In genomic region chr3:53789706-53790105, GRCm38 (mm10) we compare ENCODE assay signal across 25 mouse cellular contexts. TPM values are rescaled to one million over a fixed set of nuclear protein-coding genes. Genes with fewer than 3 reads are reported as not detected.
A peak's percentile ranks its signal among the peaks of the same experiment; 100 is the strongest.
DNase-seq lines count a peak whose midpoint lies in the region; ATAC-seq and TF ChIP-seq lines count a peak whose summit lies in the region.
"Had no signal": no experiment of that assay in that cellular context is flagged by ENCODE, and none has a peak within 500 bp of the region (broad histone marks: within the 10 kb centered on the region; RNA-seq: fewer than 3 reads in every experiment).

No protein-coding gene starts in this region.

- no peak for ATAC-seq in kidney, postnatal 0 days (replicated peaks; ENCODE audit: low FRiP score, low read depth)
- no peak for ATAC-seq in kidney, embryonic 14.5 days (ENCODE audit: low FRiP score, low TSS enrichment)
- ATAC-seq: hindbrain, postnatal 0 days; midbrain, embryonic 16.5 days had no signal

- no peak overlapping the region for H3K27ac ChIP-seq in kidney, postnatal 0 days
- no peak overlapping the region for H3K27ac ChIP-seq in kidney, embryonic 14.5 days (ENCODE audit: low read depth, low read length)
- H3K27ac ChIP-seq: embryonic facial prominence, embryonic 10.5 days; forebrain, embryonic 12.5 days; hindbrain, embryonic 10.5 days; hindbrain, postnatal 0 days; limb, embryonic 10.5 days; neural tube, embryonic 15.5 days had no signal

- no peak overlapping the region for H3K9ac ChIP-seq in kidney, postnatal 0 days (ENCODE audit: low read depth, low read length)
- no peak overlapping the region for H3K9ac ChIP-seq in kidney, embryonic 14.5 days (ENCODE audit: low read depth, low read length)
- H3K9ac ChIP-seq: forebrain, embryonic 12.5 days; neural tube, embryonic 15.5 days had no signal

- H3K9me3 ChIP-seq in kidney, postnatal 0 days (replicated peaks; ENCODE audit: low read length) = no peaks in the 10 kb centered on the region
- no peaks in the 10 kb centered on the region for H3K9me3 ChIP-seq in kidney, embryonic 14.5 days (ENCODE audit: control insufficient read depth, low read length)
- H3K9me3 ChIP-seq: embryonic facial prominence, embryonic 10.5 days; forebrain, embryonic 12.5 days; hindbrain, embryonic 10.5 days; limb, embryonic 10.5 days; neural tube, embryonic 15.5 days had no signal

- intact Hi-C loops in heart, postnatal 25 days (cut with DNase I) = no loop called here

- H3K36me3 ChIP-seq in kidney, postnatal 0 days (ENCODE audit: insufficient read depth, low read length) = no peaks in the 10 kb centered on the region
- no peaks in the 10 kb centered on the region for H3K36me3 ChIP-seq in kidney, embryonic 14.5 days (ENCODE audit: control insufficient read depth, insufficient read depth, low read length)
- H3K36me3 ChIP-seq: embryonic facial prominence, embryonic 10.5 days; forebrain, embryonic 12.5 days; hindbrain, embryonic 10.5 days; limb, embryonic 10.5 days; neural tube, embryonic 15.5 days had no signal

- DNase-seq in heart, adult 18-20 months = peak; percentile 8 to 25
- DNase-seq in heart, postnatal 25 days (ENCODE audit: low spot score) = no peak
- peak; percentile 4 for DNase-seq in kidney, postnatal 0 days (ENCODE audit: low spot score)
- peak; percentile 50 for DNase-seq in adrenal gland, adult 8-10 months
- peak; percentile 55 to 56 for DNase-seq in adrenal gland, postnatal 36 days
- DNase-seq in layer of hippocampus, postnatal 25 days (ENCODE audit: extremely low spot score in 1 of 2, low spot score in 1 of 2) = no peak
- DNase-seq in right cerebral cortex, postnatal 10 days (ENCODE audit: low spot score in 2 of 2) = no peak
- DNase-seq: cerebellum, adult 8-10 months; gastrocnemius, postnatal 36 days; layer of hippocampus, adult 9-11 months; lung, adult 2 months had no signal

- no peak overlapping the region for H3K4me2 ChIP-seq in kidney, postnatal 0 days (ENCODE audit: low read length)
- H3K4me2 ChIP-seq in kidney, embryonic 14.5 days (replicated peaks; ENCODE audit: low read depth, low read length) = no peak overlapping the region
- H3K4me2 ChIP-seq: forebrain, embryonic 12.5 days; liver, embryonic 11.5 days; neural tube, embryonic 15.5 days had no signal

- no peak for TF ChIP-seq CTCF in kidney, postnatal 0 days (IDR thresholded peaks at IDR 0.05; ENCODE audit: low read depth)

- H3K4me3 ChIP-seq in kidney, postnatal 0 days (replicated peaks; ENCODE audit: low read depth, low read length) = no peak overlapping the region
- H3K4me3 ChIP-seq in kidney, embryonic 14.5 days (ENCODE audit: low read length) = no peak overlapping the region
- H3K4me3 ChIP-seq: embryonic facial prominence, embryonic 10.5 days; forebrain, embryonic 12.5 days; hindbrain, embryonic 10.5 days; limb, embryonic 10.5 days; neural tube, embryonic 15.5 days had no signal

- H3K4me1 ChIP-seq in kidney, postnatal 0 days (replicated peaks; ENCODE audit: insufficient read depth, low read length) = no peaks in the 10 kb centered on the region
- H3K4me1 ChIP-seq in kidney, embryonic 14.5 days (ENCODE audit: control insufficient read depth, insufficient read depth, low read length) = no peaks in the 10 kb centered on the region
- H3K4me1 ChIP-seq: embryonic facial prominence, embryonic 10.5 days; forebrain, embryonic 12.5 days; hindbrain, embryonic 10.5 days; limb, embryonic 10.5 days; neural tube, embryonic 15.5 days had no signal

- H3K27me3 ChIP-seq in kidney, postnatal 0 days (ENCODE audit: insufficient read depth, low read length) = no peaks in the 10 kb centered on the region
- no peaks in the 10 kb centered on the region for H3K27me3 ChIP-seq in kidney, embryonic 14.5 days (ENCODE audit: control insufficient read depth, insufficient read depth, low read length)
- H3K27me3 ChIP-seq: forebrain, embryonic 12.5 days; neural tube, embryonic 15.5 days had no signal

RNA-seq across cellular contexts. Expression of gene Gm10985, which starts 55.2 kb away (rescaled TPM):
- total RNA-seq in heart, adult 18-20 months (2021) = not detected
- not detected for total RNA-seq in heart, postnatal 25 days (2021)
- not detected in 2 replicates for polyA plus RNA-seq in kidney, postnatal 0 days (2015; fragmentation: Nextera tagmentation; extraction: Ambion mirVana)
- not detected in 2 replicates for polyA plus RNA-seq in kidney, embryonic 14.5 days (2014; fragmentation: Nextera tagmentation; extraction: Ambion mirVana)
- total RNA-seq in adrenal gland, adult 8-10 months (2022) = not detected
- total RNA-seq in adrenal gland, postnatal 36 days (2021) = not detected
- total RNA-seq in layer of hippocampus, postnatal 25 days (2021) = not detected
- total RNA-seq: common myeloid progenitor, adult 5-6 weeks; gastrocnemius, postnatal 36 days; hindbrain, postnatal 0 days; left cerebral cortex, adult 8-10 months; megakaryocyte-erythroid progenitor cell, adult 5-6 weeks had no signal
- polyA plus RNA-seq: C2C12; embryonic facial prominence, embryonic 10.5 days; forebrain, embryonic 12.5 days; heart, embryonic 14.5 days; hindbrain, embryonic 10.5 days; hindbrain, postnatal 0 days; limb, embryonic 10.5 days; liver, embryonic 11.5 days; lung, adult 2 months; midbrain, embryonic 16.5 days; neural tube, embryonic 15.5 days had no signal

Comparison
In these comparisons a context has a peak if more than half of its experiments do, and no peak if none do; other contexts are left out.
1. DNase-seq: peak in heart, adult 18-20 months (2 of 2), kidney, postnatal 0 days (single experiment), adrenal gland, adult 8-10 months (single experiment) and adrenal gland, postnatal 36 days (2 of 2); none in heart, postnatal 25 days (single experiment), layer of hippocampus, postnatal 25 days (0 of 2) and right cerebral cortex, postnatal 10 days (0 of 2).